Mouse (Mus musculus) midbrain, postnatal 0 days (tissue): ENCODE results near the gene Crabp2. TPM values are rescaled to one million over a fixed set of nuclear protein-coding genes. Genes with fewer than 3 reads are reported as not detected.
A peak's percentile ranks its signal among the peaks of the same experiment; 100 is the strongest.

Source experiments
- ATAC-seq: fragments of 200-750 bp; cut with Nextera tagmentation; 2 replicates; pipeline ENCODE4 v1.8.0; 2017; ENCODE audit warnings: moderate number of reproducible peaks, mild to moderate bottlenecking, moderate TSS enrichment, moderate library complexity; ENCODE audit not compliant: low FRiP score
- DNase-seq: peaks from one replicate; pipeline ENCODE4 v3.0.0-alpha.2; 2015; ENCODE audit warnings: low spot score
- H3K27ac ChIP-seq: fragments of 300-500 bp; sonication (generic); 2 replicates; pipeline ENCODE4 v1.5.1; 2014; ENCODE audit warnings: low read depth, mild to moderate bottlenecking, low read length, mixed read lengths
- H3K27me3 ChIP-seq: fragments of 300-500 bp; sonication (generic); 2 replicates; pipeline ENCODE4 v1.6.1; 2014; ENCODE audit warnings: low read length, control low read depth, mixed read lengths; ENCODE audit not compliant: insufficient read depth
- H3K36me3 ChIP-seq: fragments of 300-500 bp; sonication (generic); 2 replicates; pipeline ENCODE4 v1.6.1; 2014; ENCODE audit warnings: low read length, control low read depth, mixed read lengths; ENCODE audit not compliant: insufficient read depth
- H3K4me1 ChIP-seq: fragments of 300-500 bp; sonication (generic); 2 replicates; pipeline ENCODE4 v1.6.1; 2014; ENCODE audit warnings: mild to moderate bottlenecking, control low read depth, antibody characterized with exemption, low read length, mixed read lengths; ENCODE audit not compliant: insufficient read depth
- H3K4me2 ChIP-seq: fragments of 300-500 bp; sonication (generic); 2 replicates; pipeline ENCODE4 v1.6.1; 2014; ENCODE audit warnings: low read depth, mild to moderate bottlenecking, low read length, mixed read lengths; ENCODE audit not compliant: poor library complexity, severe bottlenecking
- H3K4me3 ChIP-seq: fragments of 300-500 bp; sonication (generic); 2 replicates; pipeline ENCODE4 v1.5.1; 2014; ENCODE audit warnings: low read depth, mild to moderate bottlenecking, low read length, moderate library complexity
- H3K9ac ChIP-seq: fragments of 300-500 bp; sonication (generic); replicated peaks from 2 replicates; pipeline ENCODE4 v1.6.1; 2014; ENCODE audit warnings: mild to moderate bottlenecking, low read length, moderate library complexity, mixed read lengths; ENCODE audit not compliant: poor library complexity, severe bottlenecking
- H3K9me3 ChIP-seq: fragments of 300-500 bp; sonication (generic); 2 replicates; pipeline ENCODE4 v1.6.1; 2016; ENCODE audit warnings: low read length, control low read depth
- CTCF ChIP-seq: IDR thresholded peaks from 2 replicates; pipeline ENCODE4 v1.5.1; 2016; ENCODE audit warnings: antibody characterized with exemption, mild to moderate bottlenecking
- WGBS: fragments of 180-500 bp; shearing (Covaris S2); extraction: QIAGEN DNeasy Blood & Tissue Kit; methylation state at CpG from one replicate; pipeline ENCODE4 v1.1.7; 2014; 5-methylcytosine and 5-hydroxymethylcytosine counted together
- polyA plus RNA-seq: library from polyadenylated mRNA; unstranded; fragments of >200 nt; fragmentation: Nextera tagmentation; extraction: Ambion mirVana; gene quantifications from 2 replicates; pipeline ENCODE4 v1.2.1, GENCODE M21; 2015
- total RNA-seq: library from RNA; depleted of rRNA; stranded (reverse); fragments of >200 nt; gene quantifications from 2 replicates; pipeline ENCODE4 v1.2.3, GENCODE M21; 2014

Gene Crabp2
- total and polyA plus RNA-seq, 2 experiments from 2014 or later: 19.2 to 49.0 TPM

GRCm38 (mm10) chr3:87981894-87982835 is 33.7 kb downstream of the Crabp2 start:
- no peak overlapping the region for H3K4me2 ChIP-seq
- H3K27me3 ChIP-seq: no peaks in the 10 kb centered on the region
- DNase-seq (no peak), ATAC-seq (no peak)
- no peak for TF ChIP-seq CTCF
- H3K9ac ChIP-seq: no peak overlapping the region
- H3K4me3 ChIP-seq: no peak overlapping the region
- H3K27ac ChIP-seq: 0 out of 2 replicates have a peak overlapping the region, but pooled peaks have one; percentile 18
- H3K4me1 ChIP-seq: peaks cover 15% of the 10 kb centered on the region; the same call in 1 of the 2 replicates
- no peaks in the 10 kb centered on the region for H3K9me3 ChIP-seq
- WGBS: 38% methylated on average over 12 of the region's 12 CpGs
- no peaks in the 10 kb centered on the region for H3K36me3 ChIP-seq

GRCm38 (mm10) chr3:87982836-87983601 is 34.6 kb downstream of the Crabp2 start:
- H3K27me3 ChIP-seq: no peaks in the 10 kb centered on the region
- no peak overlapping the region for H3K9ac ChIP-seq
- H3K4me1 ChIP-seq: peaks cover 15% of the 10 kb centered on the region; the same call in 1 of the 2 replicates
- no peak overlapping the region for H3K27ac ChIP-seq
- H3K4me3 ChIP-seq: no peak overlapping the region
- WGBS: 15% methylated on average over 13 of the region's 13 CpGs
- no peaks in the 10 kb centered on the region for H3K36me3 ChIP-seq
- TF ChIP-seq CTCF: no peak
- DNase-seq (no peak), ATAC-seq (no peak)
- H3K4me2 ChIP-seq: no peak overlapping the region
- no peaks in the 10 kb centered on the region for H3K9me3 ChIP-seq

- H3K27ac ChIP-seq: no peak overlapping the region
- no peak for TF ChIP-seq CTCF
- H3K36me3 ChIP-seq: no peaks in the 10 kb centered on the region
- DNase-seq (no peak), ATAC-seq (no peak)
- H3K4me2 ChIP-seq: no peak overlapping the region
- H3K9me3 ChIP-seq: no peaks in the 10 kb centered on the region
- H3K9ac ChIP-seq: no peak overlapping the region
- H3K27me3 ChIP-seq: no peaks in the 10 kb centered on the region
- WGBS: 51% methylated on average over 6 of the region's 6 CpGs
- no peak overlapping the region for H3K4me3 ChIP-seq
- H3K4me1 ChIP-seq: peaks cover 15% of the 10 kb centered on the region; the same call in 1 of the 2 replicates
Measured at GRCm38 (mm10) chr3:87983627-87984026, 35.2 kb downstream of the Crabp2 start.

- DNase-seq (no peak), ATAC-seq (no peak)
- TF ChIP-seq CTCF: no peak
- Histone ChIP-seq H3K27me3 (no peaks in the 10 kb centered on the region), H3K9ac (no peak overlapping the region), H3K36me3 (no peaks in the 10 kb centered on the region), H3K4me2 (no peak overlapping the region), H3K4me1 (peaks cover 15% of the 10 kb centered on the region; the same call in 1 of the 2 replicates), H3K4me3 (no peak overlapping the region), H3K9me3 (no peaks in the 10 kb centered on the region), H3K27ac (no peak overlapping the region)
- 46% methylated on average over 3 of the region's 3 CpGs for WGBS
Measured at GRCm38 (mm10) chr3:87984094-87984493, 35.6 kb downstream of the Crabp2 start.

GRCm38 (mm10) chr3:87985505-87986320 is 37.2 kb downstream of the Crabp2 start:
- no peaks in the 10 kb centered on the region for H3K36me3 ChIP-seq
- DNase-seq (no peak), ATAC-seq (no peak)
- no peak overlapping the region for H3K27ac ChIP-seq
- no peak overlapping the region for H3K4me3 ChIP-seq
- no peak overlapping the region for H3K4me2 ChIP-seq
- no peak overlapping the region for H3K9ac ChIP-seq
- peaks cover 15% of the 10 kb centered on the region; the same call in 1 of the 2 replicates for H3K4me1 ChIP-seq
- no peaks in the 10 kb centered on the region for H3K27me3 ChIP-seq
- WGBS: 23% methylated on average over 12 of the region's 12 CpGs
- H3K9me3 ChIP-seq: no peaks in the 10 kb centered on the region
- no peak for TF ChIP-seq CTCF
